Mouse (Mus musculus) erythroblast, embryonic 14.5 days (primary cell): ENCODE data around the gene Tlk2.

ENCODE experiments used
- GATA1 ChIP-seq: IDR thresholded peaks from 2 replicates; pipeline ENCODE4 v1.6.1; 2012; ENCODE audit warnings: low read length, inconsistent platforms, mixed read lengths
- TAL1 ChIP-seq: IDR thresholded peaks from 3 replicates; pipeline ENCODE4 v1.6.1; 2012; ENCODE audit warnings: low read length, inconsistent platforms, mixed read lengths

GRCm38 (mm10) chr11:105240991-105241390, 62.4 kb downstream of the Tlk2 start:
- no peak for TF ChIP-seq TAL1
- TF ChIP-seq GATA1 = no peak
